Mouse (Mus musculus): ENCODE measurements around the gene Foxred2.

Gene Foxred2

GRCm38 (mm10) chr15:77949061-77949460 lies 7.5 kb downstream of the Foxred2 start:
- DNase-seq (ENCODE audit: low read depth): no peak

- peak; percentile 83 for DNase-seq (ENCODE audit: low read depth)
These were observed 10.8 kb downstream of the Foxred2 start for GRCm38 (mm10) chr15:77945711-77946110.

GRCm38 (mm10) chr15:77941563-77941962 lies 15.0 kb downstream of the Foxred2 start:
- no peak for DNase-seq (ENCODE audit: low read depth)

GRCm38 (mm10) chr15:77938516-77938915 lies 18.0 kb downstream of the Foxred2 start:
- DNase-seq (ENCODE audit: low read depth): no peak

- no peak for DNase-seq (ENCODE audit: low read depth)
These were observed 20.7 kb downstream of the Foxred2 start for GRCm38 (mm10) chr15:77935673-77936375.

- DNase-seq (ENCODE audit: low read depth): no peak
These were observed 21.6 kb downstream of the Foxred2 start for GRCm38 (mm10) chr15:77934968-77935367.

- peak; percentile 75 for DNase-seq (ENCODE audit: low read depth)
These were observed 22.2 kb downstream of the Foxred2 start for GRCm38 (mm10) chr15:77934326-77934725.

GRCm38 (mm10) chr15:77933770-77934169 lies 22.8 kb downstream of the Foxred2 start:
- peak; percentile 99 for DNase-seq (ENCODE audit: low read depth)

- no peak for DNase-seq (ENCODE audit: low read depth)
These were observed 23.3 kb downstream of the Foxred2 start for GRCm38 (mm10) chr15:77933222-77933621.

GRCm38 (mm10) chr15:77931689-77932016 lies 24.9 kb downstream of the Foxred2 start:
- no peak for DNase-seq (ENCODE audit: low read depth)

- no peak for DNase-seq (ENCODE audit: low read depth)
These were observed 25.4 kb downstream of the Foxred2 start for GRCm38 (mm10) chr15:77930986-77931688.

- DNase-seq (ENCODE audit: low read depth): peak; percentile 22
These were observed 26.7 kb downstream of the Foxred2 start for GRCm38 (mm10) chr15:77929804-77930203.

- peak; percentile 98 for DNase-seq (ENCODE audit: low read depth)
These were observed 27.7 kb downstream of the Foxred2 start, which contains the start of gene Txn2 for GRCm38 (mm10) chr15:77928673-77929331. Gene Txn2, minus strand, starts transcription at chr15:77929006.

GRCm38 (mm10) chr15:77928091-77928490 lies 28.4 kb downstream of the Foxred2 start:
- DNase-seq (ENCODE audit: low read depth): peak; percentile 13

- no peak for DNase-seq (ENCODE audit: low read depth)
These were observed 29.6 kb downstream of the Foxred2 start for GRCm38 (mm10) chr15:77926921-77927320.

GRCm38 (mm10) chr15:77925195-77925594 lies 31.3 kb downstream of the Foxred2 start:
- no peak for DNase-seq (ENCODE audit: low read depth)

GRCm38 (mm10) chr15:77923267-77924035 lies 33.1 kb downstream of the Foxred2 start:
- no peak for DNase-seq (ENCODE audit: low read depth)

- DNase-seq (ENCODE audit: low read depth): no peak
These were observed 33.8 kb downstream of the Foxred2 start for GRCm38 (mm10) chr15:77922710-77923109.

- DNase-seq (ENCODE audit: low read depth): peak; percentile 42
These were observed 34.9 kb downstream of the Foxred2 start for GRCm38 (mm10) chr15:77921636-77922035.

GRCm38 (mm10) chr15:77920511-77921462 lies 35.7 kb downstream of the Foxred2 start:
- peak; percentile 86 for DNase-seq (ENCODE audit: low read depth)

GRCm38 (mm10) chr15:77919441-77919840 lies 37.1 kb downstream of the Foxred2 start:
- no peak for DNase-seq (ENCODE audit: low read depth)
